Mouse (Mus musculus) hindbrain, embryonic 10.5 days (tissue): ENCODE measurements around the gene Rad9a. TPM values are rescaled to one million over a fixed set of nuclear protein-coding genes. Genes with fewer than 3 reads are reported as not detected.

Experiments
- DNase-seq: peaks from one replicate; pipeline ENCODE4 v3.0.0-alpha.2; 2017; ENCODE audit warnings: low spot score
- H3K27ac ChIP-seq: fragments of 300-500 bp; sonication (generic); 2 replicates; pipeline ENCODE4 v1.5.1; 2016; ENCODE audit warnings: mild to moderate bottlenecking, moderate library complexity
- H3K27me3 ChIP-seq: fragments of 300-500 bp; sonication (generic); 2 replicates; pipeline ENCODE4 v1.6.1; 2016; ENCODE audit warnings: mild to moderate bottlenecking; ENCODE audit not compliant: poor library complexity, insufficient read depth, severe bottlenecking
- H3K36me3 ChIP-seq: fragments of 300-500 bp; sonication (generic); 2 replicates; pipeline ENCODE4 v1.6.1; 2016; ENCODE audit warnings: mild to moderate bottlenecking, moderate library complexity
- H3K4me1 ChIP-seq: fragments of 300-500 bp; sonication (generic); replicated peaks from 2 replicates; pipeline ENCODE4 v1.6.1; 2016; ENCODE audit warnings: mild to moderate bottlenecking
- H3K4me3 ChIP-seq: fragments of 300-500 bp; sonication (generic); 2 replicates; pipeline ENCODE4 v1.5.1; 2016; ENCODE audit warnings: mild to moderate bottlenecking, moderate library complexity
- H3K9me3 ChIP-seq: fragments of 300-500 bp; sonication (generic); 2 replicates; pipeline ENCODE4 v1.6.1; 2016; ENCODE audit warnings: mild to moderate bottlenecking, moderate library complexity
- WGBS: fragments of 180-500 bp; shearing (Covaris S2); methylation state at CpG from one replicate; pipeline ENCODE4 v1.1.7; 2016; 5-methylcytosine and 5-hydroxymethylcytosine counted together
- polyA plus RNA-seq: library from polyadenylated mRNA; unstranded; fragments of >200 nt; fragmentation: Nextera tagmentation; extraction: Ambion mirVana; gene quantifications from 2 replicates; pipeline ENCODE4 v1.2.1, GENCODE M21; 2016

Gene Rad9a
- polyA plus RNA-seq, 1 experiment from 2014 or later, result 53.0 TPM

DNA sequence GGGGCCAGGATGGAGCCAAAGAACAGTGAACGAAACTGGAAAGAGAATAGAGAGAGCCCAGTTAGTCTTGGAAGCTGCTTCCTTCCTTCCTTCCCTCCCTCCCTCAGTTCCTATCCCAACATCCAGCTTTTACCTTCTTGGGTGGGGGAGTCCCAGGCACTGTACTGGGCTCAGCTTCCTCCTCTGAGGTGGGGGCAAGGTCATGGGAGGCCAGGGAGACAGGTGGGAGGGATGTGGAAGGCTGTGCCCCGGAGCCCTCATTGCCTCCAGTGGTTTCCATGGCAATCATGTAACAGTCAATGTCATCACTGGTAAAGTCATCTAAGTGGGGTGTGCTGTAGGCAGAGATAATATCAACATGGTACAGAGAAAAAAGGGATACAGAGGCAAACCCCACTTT, 5.4 kb downstream of the Rad9a start:
- Histone ChIP-seq H3K4me1 (peaks cover 54% of the 10 kb centered on the region), H3K9me3 (no peaks in the 10 kb centered on the region), H3K27me3 (no peaks in the 10 kb centered on the region), H3K36me3 (peaks cover 78% of the 10 kb centered on the region), H3K27ac (no peak overlapping the region), H3K4me3 (no peak overlapping the region)
- WGBS, result 86% methylated on average over 2 of the region's 2 CpGs
- DNase-seq, result no peak

DNA sequence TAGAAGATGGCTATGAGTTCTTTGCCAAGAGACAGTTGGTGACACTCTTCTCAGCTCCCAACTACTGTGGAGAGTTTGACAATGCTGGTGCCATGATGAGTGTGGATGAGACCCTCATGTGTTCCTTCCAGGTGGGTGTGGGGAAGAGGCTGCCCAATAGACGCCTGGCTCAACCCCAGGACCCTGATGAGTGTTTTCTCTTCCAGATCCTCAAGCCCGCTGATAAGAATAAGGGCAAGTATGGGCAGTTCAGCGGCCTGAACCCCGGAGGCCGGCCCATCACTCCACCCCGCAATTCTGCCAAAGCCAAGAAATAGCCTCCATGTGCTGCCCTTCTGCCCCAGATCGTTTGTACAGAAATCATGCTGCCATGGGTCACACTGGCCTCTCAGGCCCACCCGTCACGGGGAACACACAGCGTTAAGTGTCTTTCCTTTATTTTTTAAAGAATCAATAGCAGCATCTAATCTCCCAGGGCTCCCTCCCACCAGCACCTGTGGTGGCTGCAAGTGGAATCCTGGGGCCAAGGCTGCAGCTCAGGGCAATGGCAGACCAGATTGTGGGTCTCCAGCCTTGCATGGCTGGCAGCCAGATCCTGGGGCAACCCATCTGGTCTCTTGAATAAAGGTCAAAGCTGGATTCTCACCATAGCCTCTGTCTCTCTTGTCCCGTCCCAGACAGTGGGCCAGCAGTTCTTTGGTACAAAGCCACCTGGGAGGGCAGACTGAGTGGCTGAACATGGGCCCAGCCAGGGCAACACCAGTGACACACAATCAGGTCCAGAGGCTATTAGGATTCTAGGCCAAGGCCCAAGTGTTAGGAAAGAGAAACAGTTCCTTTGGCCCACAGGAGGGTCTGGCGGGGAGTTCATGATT, 6.4 kb downstream of the Rad9a start:
- Histone ChIP-seq H3K9me3 (no peaks in the 10 kb centered on the region), H3K27me3 (no peaks in the 10 kb centered on the region), H3K36me3 (peaks cover 72% of the 10 kb centered on the region), H3K27ac (no peak overlapping the region), H3K4me3 (no peak overlapping the region), H3K4me1 (peaks cover 50% of the 10 kb centered on the region)
- no peak for DNase-seq
- WGBS, result 84% methylated on average over 12 of the region's 12 CpGs

DNA sequence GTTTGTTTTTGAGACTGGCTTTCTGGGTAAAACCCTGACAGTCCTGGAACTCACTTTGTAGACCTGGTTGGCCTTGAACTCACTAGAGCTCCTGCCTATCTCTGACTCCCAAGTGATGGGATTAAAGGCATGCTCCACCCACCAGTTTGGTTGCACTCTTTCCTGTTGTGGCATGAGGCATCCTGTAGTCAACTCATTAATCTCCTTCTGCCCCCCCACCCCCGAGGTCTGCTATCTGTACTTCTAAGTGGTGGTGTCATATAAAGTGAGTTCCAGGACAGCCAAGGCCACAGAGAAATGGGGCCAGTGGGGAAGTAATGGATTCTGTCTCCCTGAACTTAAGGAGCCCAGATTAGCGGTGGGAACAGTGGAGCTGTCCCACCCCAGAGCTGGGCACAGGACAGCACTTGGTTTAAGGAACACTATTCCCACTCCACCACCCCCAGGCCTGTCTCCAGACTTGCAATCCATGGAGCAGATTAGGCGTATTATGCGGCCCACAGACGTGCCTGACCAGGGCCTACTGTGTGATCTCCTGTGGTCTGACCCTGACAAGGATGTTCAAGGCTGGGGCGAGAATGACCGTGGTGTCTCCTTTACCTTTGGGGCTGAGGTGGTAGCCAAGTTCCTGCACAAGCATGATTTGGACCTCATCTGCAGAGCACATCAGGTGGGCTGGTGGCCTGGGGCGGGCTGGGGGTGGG, 7.3 kb downstream of the Rad9a start:
- Histone ChIP-seq H3K27me3 (no peaks in the 10 kb centered on the region), H3K27ac (no peak overlapping the region), H3K4me1 (peaks cover 43% of the 10 kb centered on the region), H3K9me3 (no peaks in the 10 kb centered on the region), H3K36me3 (peaks cover 63% of the 10 kb centered on the region), H3K4me3 (peak overlapping the region; percentile 95)
- 90% methylated on average over 8 of the region's 8 CpGs for WGBS
- no peak for DNase-seq

DNA sequence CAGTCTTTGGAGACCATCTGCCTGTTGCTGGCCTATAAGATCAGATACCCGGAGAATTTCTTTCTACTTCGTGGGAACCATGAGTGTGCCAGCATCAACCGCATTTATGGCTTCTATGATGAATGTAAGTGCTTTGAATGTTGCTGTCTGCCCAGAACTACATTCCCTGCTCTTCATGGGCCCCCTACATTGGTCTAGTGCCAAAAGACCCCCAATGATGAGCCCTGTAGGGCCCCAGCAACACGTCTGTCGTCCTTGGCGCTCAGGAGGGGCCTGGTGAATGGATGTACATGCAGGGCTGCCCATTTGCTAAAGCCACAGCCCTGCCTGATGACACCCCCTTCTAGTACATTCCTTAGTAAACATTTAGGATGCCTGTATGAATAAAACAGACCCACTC, 8.3 kb downstream of the Rad9a start:
- peaks cover 53% of the 10 kb centered on the region for H3K36me3 ChIP-seq
- no peak for DNase-seq
- no peaks in the 10 kb centered on the region for H3K27me3 ChIP-seq
- 72% methylated on average over 6 of the region's 6 CpGs for WGBS
- peak overlapping the region; percentile 95 for H3K4me3 ChIP-seq
- peak overlapping the region; percentile 97 for H3K27ac ChIP-seq
- no peaks in the 10 kb centered on the region for H3K9me3 ChIP-seq
- H3K4me1 ChIP-seq, result peaks cover 43% of the 10 kb centered on the region

DNA sequence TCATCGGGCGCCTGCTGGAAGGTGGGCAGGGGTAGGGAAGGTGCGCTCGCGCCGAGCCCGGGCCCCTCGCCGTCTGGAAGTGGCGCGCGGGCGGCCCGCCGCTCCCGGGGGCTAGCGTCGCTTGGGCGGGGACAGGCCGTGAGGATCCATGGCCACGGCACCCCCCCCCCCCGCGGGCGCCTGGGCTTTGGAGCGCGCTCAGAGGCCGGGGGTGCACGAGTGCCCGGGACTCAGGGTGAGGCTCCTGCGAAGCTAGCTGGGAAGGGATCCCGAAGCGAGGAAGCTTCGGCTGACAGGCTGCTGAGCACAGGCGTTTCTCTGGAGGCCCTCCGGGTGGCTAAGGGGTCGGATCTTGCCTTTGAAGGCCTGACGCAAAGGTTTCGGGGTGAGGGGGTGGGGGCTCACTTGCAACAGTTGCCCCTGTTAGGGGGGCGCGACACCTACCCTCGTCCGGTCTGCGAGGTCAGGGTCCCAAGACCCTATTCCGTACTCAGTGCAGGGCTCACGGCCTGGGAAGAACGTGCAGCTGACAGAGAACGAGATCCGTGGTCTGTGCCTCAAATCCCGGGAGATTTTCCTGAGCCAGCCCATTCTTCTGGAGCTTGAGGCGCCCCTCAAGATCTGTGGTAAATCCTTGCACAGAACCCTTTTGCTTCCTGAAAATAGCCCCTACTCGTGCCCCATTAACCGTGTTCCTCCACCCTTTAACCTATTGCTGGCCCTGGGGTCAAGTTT, 9.0 kb downstream of the Rad9a start:
- H3K4me3 ChIP-seq, result peak overlapping the region; percentile 95
- no peak for DNase-seq
- no peaks in the 10 kb centered on the region for H3K27me3 ChIP-seq
- peaks cover 46% of the 10 kb centered on the region for H3K36me3 ChIP-seq
- WGBS, result 1% methylated on average over 52 of the region's 52 CpGs
- peak overlapping the region; percentile 97 for H3K27ac ChIP-seq
- H3K4me1 ChIP-seq, result peaks cover 43% of the 10 kb centered on the region
- H3K9me3 ChIP-seq, result no peaks in the 10 kb centered on the region

DNA sequence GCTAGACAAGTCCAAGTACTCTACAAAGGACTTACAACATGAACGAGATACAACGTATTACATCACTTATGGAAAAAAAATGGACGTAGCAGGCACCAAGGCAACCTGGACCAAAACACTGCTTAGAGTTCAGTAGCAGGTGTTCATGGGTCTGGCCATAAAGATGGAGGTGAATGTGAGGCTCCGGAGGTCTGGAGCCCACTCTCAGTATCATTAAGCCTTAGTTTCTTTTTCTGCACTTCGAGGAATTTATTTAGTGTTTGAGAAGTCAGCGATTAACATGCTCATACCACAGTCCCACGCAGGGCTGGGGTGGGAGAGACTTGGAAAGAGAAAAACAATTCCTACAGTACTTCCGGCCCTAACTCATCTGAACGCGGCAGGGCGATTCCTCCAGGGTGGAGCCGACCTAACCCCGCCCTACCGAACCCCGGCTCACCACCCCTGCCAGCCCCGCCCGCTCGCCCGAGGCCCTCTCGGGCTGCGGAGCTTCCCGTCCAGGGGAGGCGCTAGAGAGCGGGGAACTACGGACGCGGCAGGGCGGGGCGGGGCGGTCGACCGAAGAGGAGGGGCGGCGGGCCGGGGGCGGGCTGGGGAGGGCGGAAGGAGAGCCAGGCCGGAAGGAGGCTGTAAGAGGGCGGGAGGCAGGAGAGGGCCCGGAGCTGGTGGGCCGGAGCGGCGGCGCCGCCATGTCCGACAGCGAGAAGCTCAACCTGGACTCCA, 9.8 kb downstream of the Rad9a start, which contains the start of gene Ppp1ca:
Gene Ppp1ca, plus strand, starts transcription at position 538 of the 723 bp plus-strand sequence.
- Histone ChIP-seq H3K4me3 (peak within 1 kb of the TSS; percentile 95), H3K27ac (peak within 1 kb of the TSS; percentile 97), H3K4me1 (peaks cover 42% of the 10 kb centered on the region), H3K36me3 (peaks cover 38% of the 10 kb centered on the region), H3K9me3 (no peaks in the 10 kb centered on the region), H3K27me3 (no peaks in the 10 kb centered on the region)
- DNase-seq, result peak; percentile 97
- WGBS, result 7% methylated on average over 46 of the region's 47 CpGs

DNA sequence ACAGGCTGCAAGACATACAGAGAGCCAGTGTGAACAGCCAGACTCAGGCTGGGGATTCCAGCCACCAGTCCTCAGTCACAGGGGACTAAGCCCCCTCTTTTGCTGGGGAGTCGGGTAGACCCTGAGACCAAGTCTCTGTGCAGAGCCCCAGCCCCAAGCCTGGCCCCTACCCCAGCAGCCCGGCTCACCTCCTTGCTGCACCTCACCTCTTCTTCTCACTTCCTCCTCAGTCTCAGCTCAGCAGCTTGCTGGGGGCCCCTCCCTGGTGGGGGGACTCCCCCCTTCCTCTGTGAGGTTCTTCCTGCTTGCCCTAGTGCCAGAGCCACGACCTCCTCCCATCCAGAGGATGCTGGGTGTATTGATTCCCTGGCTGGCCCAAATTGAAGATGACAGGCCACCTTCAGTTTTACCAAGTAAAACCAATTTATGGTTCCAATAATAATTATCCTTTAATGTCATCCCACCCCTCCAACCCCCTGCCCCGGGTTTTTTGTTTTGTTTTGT, 10.6 kb downstream of the Rad9a start, which contains the start of gene Tbc1d10c:
Gene Tbc1d10c, minus strand, starts transcription at position 454 of the 504 bp plus-strand sequence.
- DNase-seq, result no peak
- Histone ChIP-seq H3K27ac (peak within 1 kb of the TSS; percentile 97), H3K4me3 (peak within 1 kb of the TSS; percentile 95), H3K9me3 (no peaks in the 10 kb centered on the region), H3K27me3 (no peaks in the 10 kb centered on the region), H3K36me3 (peaks cover 30% of the 10 kb centered on the region), H3K4me1 (peaks cover 35% of the 10 kb centered on the region)
- 70% methylated on average over 4 of the region's 4 CpGs for WGBS

DNA sequence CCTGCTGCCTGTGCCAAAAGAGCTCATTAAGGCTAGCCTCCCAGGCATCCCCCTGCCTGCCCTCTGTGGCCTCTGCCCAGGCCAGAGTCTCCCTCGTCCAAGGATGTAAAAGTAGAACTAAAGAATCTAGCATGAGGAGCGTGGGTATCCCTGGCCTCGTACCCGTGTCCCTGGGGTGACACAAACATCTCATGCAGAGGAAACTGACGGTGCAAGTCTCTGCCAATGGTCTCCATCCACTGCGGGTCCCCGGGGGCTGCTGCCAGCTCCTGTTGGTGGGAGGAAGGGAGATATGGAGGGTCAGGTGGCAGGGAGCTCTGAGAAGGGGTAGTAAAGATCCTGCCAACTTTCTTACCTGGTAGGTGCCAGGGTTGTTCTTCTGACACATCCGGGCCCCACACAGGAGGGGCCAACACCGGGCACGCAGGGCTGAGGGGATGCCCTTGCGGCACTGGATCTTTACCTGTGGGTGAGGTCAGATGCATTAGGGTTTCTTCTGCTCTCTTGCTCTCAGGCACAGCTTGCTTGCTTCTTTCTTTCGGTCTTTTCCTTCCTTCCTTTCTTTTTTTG, 12.3 kb downstream of the Rad9a start:
- Histone ChIP-seq H3K9me3 (no peaks in the 10 kb centered on the region), H3K27ac (no peak overlapping the region), H3K36me3 (peaks cover 13% of the 10 kb centered on the region), H3K4me3 (no peak overlapping the region), H3K27me3 (no peaks in the 10 kb centered on the region), H3K4me1 (peaks cover 45% of the 10 kb centered on the region)
- no peak for DNase-seq
- WGBS, result 88% methylated on average over 12 of the region's 12 CpGs

DNA sequence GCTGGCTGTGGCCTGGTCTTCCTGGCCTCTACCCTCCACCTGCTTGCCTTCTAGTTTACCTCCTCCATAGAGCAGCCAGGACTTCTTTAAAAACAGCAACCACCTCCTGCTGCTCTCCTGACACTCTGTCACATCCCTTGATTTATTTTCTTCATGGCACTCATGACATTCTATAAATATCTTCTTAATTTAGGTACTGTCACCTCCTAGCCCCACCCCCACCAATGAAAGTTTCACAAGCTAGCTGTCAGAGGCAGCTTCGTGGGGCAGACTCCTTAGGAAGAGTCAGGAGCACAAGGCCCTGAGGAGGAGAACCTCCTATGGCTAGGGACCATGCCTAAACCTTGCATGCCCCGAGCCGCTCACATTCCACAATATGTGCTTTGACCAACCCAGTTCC, 14.2 kb downstream of the Rad9a start:
- no peaks in the 10 kb centered on the region for H3K36me3 ChIP-seq
- DNase-seq, result no peak
- 76% methylated on average over 3 of the region's 3 CpGs for WGBS
- H3K27ac ChIP-seq, result no peak overlapping the region
- no peak overlapping the region for H3K4me3 ChIP-seq
- H3K9me3 ChIP-seq, result no peaks in the 10 kb centered on the region
- no peaks in the 10 kb centered on the region for H3K27me3 ChIP-seq
- H3K4me1 ChIP-seq, result peaks cover 36% of the 10 kb centered on the region

DNA sequence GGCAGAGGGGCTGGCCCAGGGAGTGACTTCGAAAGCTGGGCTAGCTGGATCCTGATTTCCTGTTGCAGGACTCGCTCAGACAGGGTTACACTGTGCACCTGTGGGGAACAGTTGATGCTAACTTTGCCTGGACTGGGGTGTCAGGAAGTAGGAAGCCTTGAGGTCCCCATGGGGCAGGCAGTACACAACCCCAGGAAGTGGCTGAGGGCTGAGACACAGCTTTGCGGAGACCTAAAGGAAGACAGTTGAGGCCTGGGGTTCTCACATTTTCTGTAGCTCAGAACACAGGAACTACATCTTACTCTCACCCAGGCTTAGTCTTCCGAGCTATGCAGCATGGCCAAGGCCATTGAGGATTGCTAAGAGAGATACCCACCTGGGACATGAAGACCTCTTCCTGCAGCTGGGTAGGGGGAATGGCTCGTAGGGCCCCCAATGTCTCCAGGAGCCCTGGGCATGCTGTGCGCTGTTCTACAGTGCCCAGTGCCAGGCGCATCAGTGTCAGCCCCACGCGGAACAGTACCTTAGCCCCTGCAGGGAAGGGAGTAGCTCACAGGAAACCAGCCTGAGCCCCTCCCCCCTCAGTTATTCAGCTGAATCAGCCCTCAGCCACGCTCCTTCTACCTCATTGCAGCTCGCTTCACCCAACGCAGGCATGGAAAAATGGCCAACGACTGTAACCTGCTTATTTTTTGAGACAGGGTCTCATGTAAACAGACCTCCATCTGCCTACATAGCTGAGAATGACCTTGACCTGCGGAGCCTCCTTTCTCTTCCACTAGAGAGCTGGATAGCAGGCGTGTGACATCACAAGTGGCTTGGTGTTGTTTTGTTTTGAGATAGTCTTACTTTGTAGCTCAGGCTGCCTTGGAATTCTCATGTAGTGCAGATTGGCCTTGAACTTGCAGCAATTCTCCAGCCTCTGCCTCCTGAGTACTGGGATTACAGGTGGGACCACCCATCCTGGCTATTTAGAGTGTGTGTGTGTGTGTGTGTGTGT, 16.2 kb downstream of the Rad9a start:
- H3K27ac ChIP-seq, result peak overlapping the region; percentile 16; the same call in 1 of the 2 replicates
- no peaks in the 10 kb centered on the region for H3K36me3 ChIP-seq
- 61% methylated on average over 15 of the region's 15 CpGs for WGBS
- H3K4me1 ChIP-seq, result peaks cover 28% of the 10 kb centered on the region
- H3K4me3 ChIP-seq, result no peak overlapping the region
- H3K27me3 ChIP-seq, result no peaks in the 10 kb centered on the region
- DNase-seq, result no peak
- H3K9me3 ChIP-seq, result no peaks in the 10 kb centered on the region

DNA sequence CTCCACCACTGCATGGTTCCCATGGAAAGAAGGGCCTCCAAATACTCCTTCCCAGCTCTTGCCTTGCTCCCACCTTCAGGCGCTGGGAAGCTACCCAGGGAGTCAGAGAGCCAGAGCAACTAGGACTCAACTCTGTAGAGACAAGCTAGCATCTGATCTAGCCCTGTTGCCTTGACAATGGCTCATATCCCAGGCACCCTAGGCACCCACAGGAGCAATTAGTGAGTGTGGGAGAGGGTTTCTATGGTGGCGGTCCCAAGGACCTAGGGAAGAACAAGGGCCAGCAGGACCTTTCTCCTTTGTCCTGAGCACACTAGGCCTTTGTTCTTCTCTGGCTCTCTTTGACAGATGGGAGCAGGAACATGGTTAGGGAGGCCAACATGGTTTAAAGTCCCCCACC, 17.8 kb downstream of the Rad9a start:
- peaks cover 28% of the 10 kb centered on the region for H3K4me1 ChIP-seq
- no peaks in the 10 kb centered on the region for H3K27me3 ChIP-seq
- H3K36me3 ChIP-seq, result no peaks in the 10 kb centered on the region
- 74% methylated on average over 2 of the region's 2 CpGs for WGBS
- DNase-seq, result no peak
- H3K27ac ChIP-seq, result peak overlapping the region; percentile 37
- no peak overlapping the region; the same call in 1 of the 2 replicates for H3K4me3 ChIP-seq
- no peaks in the 10 kb centered on the region for H3K9me3 ChIP-seq
